Mouse (Mus musculus) right cerebral cortex, postnatal 4 days (tissue): ENCODE measurements around the gene Krt88.

Source experiments
- DNase-seq: peaks from one replicate; pipeline ENCODE4 v3.0.0-alpha.2; 2022

Krt88 gene

GRCm38 (mm10) chr15:101447444-101447843, at the start of gene Krt88:
Krt88 (plus strand) TSS chr15:101447744.
- DNase-seq: no peak

DNA sequence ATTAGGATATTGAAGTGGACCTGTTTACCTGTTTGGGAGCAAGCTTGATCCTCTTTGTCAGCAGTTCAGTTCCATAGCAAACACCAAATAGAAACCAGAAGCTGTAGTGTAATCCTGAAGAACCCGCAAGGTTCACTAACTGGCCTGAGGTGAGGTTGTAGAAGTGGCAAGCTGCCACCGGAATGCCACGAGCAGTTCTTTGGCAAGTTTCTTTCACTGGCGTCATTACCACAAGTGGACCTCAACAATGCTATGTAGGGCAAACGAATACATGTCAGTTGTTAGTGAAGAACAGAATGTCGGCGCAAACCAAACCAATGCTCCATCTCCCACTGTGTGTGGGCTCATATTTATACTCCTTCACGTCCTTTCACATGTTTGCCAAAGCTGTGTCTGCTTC, 49.3 kb upstream of the Krt88 start:
- DNase-seq: no peak

- DNase-seq: no peak
These were observed 36.8 kb upstream of the Krt88 start, which contains the start of gene Krt7 for GRCm38 (mm10) chr15:101410775-101411174. Krt7 (plus strand) TSS chr15:101411043.

DNA sequence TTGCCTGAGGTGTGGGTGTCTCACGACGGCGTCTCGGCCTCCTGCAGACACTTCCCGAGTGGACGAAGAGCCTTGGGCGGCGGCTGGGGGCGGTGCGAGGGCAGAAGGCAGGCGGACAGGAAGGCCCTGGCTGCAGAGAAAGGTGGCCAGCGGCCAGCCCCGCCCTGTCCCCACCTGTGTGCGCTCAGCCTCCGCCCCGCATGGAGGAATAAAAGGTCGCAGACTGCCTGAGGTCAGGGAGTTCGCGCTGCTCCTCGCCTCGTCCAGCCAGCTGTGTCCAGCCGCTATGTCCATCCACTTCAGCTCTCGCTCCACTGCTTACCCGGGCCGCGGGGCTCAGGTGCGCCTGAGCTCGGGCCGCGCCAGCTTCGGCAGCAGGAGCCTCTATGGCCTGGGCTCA, 35.4 kb upstream of the Krt88 start:
- no peak for DNase-seq

- no peak for DNase-seq
These were observed 33.5 kb upstream of the Krt88 start for GRCm38 (mm10) chr15:101413916-101414635.

- no peak for DNase-seq
These were observed 32.6 kb upstream of the Krt88 start for GRCm38 (mm10) chr15:101414807-101415565.

- no peak for DNase-seq
These were observed 28.6 kb upstream of the Krt88 start for GRCm38 (mm10) chr15:101418950-101419349.

DNA sequence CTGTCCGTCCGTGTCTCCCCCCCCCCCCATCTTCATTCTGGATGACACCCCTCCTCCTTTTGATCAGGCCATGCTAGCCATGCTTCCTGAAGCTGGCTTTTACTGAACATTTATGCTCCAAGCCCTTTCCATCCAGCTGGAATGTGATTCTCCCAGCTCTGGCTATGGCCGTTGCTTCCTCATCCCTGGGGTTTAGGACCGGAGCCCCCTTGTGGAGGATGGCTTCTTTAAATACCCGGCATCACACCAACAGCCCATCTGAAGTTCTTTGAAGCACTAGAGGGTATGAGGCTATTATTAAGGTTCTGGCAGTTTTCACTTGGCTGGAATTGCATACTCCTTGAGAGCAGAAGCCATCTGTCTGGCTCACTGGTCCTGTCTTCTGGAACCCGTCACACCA, 26.6 kb upstream of the Krt88 start:
- DNase-seq: peak; percentile 30

- no peak for DNase-seq
These were observed 22.6 kb upstream of the Krt88 start for GRCm38 (mm10) chr15:101424914-101425313.

GRCm38 (mm10) chr15:101436611-101437010, 10.9 kb upstream of the Krt88 start:
- no peak for DNase-seq

DNA sequence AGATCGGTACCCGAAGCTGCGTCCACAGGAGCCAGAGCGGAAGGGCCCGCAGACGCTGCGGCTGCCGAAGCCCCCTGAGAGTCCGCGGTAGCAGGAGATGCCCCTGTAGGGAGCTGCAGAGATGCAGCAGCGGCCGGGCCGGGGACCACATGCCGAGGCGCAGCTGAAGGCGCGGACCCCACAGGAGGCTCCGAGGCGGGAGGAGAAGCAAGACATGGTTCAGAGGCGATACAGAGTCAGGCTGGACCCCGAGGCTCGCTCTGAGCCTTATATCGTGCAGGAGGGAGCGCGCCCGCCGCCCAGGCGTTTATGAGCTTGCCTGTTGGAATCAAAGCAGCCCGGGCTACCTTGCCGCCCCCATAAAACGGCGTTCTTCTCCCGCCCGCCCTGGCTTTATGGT, 9.0 kb upstream of the Krt88 start, which contains the start of gene Krt87:
Gene Krt87 (minus strand): TSS at position 250 of the 400 bp plus-strand sequence.
- DNase-seq: peak; percentile 15

GRCm38 (mm10) chr15:101440837-101441236, 6.7 kb upstream of the Krt88 start:
- DNase-seq: no peak

GRCm38 (mm10) chr15:101446572-101446971, 972 bp upstream of the Krt88 start:
- DNase-seq: peak; percentile 33

DNA sequence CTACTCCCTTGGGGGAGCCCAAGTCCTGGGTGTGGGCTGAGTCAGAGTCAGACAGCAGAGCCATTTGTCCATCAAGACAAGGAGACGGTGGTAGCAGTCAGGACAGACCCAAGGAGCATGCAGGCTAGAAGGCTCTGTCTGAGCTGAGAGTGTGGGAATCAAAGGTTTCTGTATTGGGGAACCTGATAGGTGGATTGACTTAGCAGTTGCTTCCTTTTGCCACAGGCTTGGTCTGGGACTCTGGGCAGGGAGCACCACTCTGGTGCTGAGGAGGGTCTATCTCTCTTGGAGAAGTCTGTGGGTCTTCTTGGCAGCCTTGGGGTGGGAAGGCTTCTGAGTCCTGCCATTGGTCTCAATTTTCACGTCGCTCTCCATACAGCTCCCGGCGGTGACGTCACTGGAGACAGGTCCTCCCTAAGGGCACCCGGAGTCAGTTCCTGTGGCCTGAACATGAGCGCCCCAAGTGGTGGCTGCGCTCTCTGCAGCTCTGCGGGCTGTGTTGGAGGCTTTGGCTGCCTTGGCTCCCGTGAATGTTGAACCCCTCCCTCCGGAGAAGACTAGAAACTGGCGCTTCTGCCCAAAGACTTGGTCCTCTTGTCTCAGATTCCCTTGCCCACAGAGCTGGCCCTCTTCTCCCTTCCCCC, 5.7 kb downstream of the Krt88 start:
- peak; percentile 73 for DNase-seq

DNA sequence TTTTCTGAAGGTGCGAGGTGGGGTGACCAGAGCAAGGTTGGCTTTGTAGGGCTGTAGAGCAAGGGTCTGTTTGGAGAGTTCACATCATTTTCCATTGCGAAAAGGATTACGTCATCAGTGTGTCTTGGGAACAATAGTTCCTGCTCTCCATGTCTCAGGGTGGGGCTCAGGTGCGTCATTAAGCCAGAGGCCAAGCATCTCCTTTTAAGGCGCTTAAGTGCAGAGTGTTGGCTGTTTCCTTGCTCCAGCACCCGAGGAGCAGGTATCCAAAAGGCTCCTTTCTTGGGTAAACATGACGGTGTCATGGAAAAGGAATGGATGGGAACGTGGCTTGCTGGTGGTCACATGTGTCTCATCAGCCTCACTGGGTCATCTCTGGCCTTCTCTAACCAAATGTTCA, 7.2 kb downstream of the Krt88 start:
- no peak for DNase-seq

DNA sequence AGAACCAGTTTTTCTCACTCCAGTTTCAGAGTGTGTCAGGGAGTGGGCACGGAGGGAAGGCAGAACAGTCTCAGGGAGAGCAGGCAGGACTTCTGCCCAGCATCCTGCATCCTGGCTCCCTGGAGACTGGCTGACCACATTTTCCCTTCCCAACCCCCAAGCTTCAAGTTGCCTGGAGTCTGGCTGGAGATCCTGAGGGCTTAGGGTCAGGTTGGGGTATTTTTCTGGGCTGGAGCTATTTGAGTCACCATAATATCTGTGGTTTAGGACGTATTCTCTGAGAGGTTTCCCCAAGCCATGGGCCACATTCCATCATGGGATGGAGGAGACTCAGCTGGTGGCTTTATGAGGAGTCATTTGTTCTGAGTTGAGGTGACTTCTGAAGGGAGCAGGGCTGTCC, 7.7 kb downstream of the Krt88 start:
- DNase-seq: no peak

DNA sequence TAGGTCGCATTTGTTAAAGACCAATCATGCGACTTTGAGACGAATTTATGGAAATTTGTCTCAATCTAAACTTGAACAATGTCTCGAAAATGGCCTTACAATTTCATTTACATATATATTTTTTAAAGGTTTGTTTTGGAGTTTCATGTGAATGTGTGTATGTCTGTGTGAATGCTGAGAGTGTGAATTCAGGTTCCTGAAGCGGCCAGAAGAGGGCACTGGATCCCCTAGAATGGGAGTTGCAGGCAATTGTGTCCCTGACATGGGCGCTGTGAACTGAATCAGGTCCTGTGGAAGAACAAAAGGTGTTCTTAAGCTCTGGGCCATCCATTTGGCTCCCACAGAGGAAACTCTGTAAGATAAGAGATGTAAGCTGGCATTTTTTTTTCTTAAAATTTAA, 8.3 kb downstream of the Krt88 start:
- DNase-seq: no peak

GRCm38 (mm10) chr15:101458361-101458930, 10.9 kb downstream of the Krt88 start:
- peak; percentile 12 for DNase-seq

DNA sequence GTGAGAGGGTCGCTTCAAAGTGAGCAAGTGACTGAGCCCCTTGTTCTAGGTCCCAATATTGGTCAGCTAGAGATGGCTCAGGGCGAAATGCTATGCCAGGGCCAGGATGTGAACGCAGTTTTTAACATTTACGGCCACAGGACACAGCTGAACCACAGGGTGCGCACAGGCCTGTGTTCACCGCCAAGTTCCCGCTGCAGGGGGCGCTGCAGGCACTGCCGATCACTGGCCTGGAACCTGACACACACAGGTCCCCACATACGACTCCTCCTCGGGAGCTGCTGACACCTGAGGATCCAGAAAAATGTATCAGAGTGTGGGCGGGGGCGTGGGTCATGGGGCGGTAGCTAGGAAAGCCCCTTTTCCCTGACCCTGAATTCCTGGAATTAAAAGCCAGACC, 11.7 kb downstream of the Krt88 start:
- DNase-seq: no peak

GRCm38 (mm10) chr15:101463651-101464050, 16.1 kb downstream of the Krt88 start, which contains the start of gene Krt81:
Krt81 (minus strand) TSS chr15:101463751.
- no peak for DNase-seq

- DNase-seq: no peak
These were observed 21.5 kb downstream of the Krt88 start for GRCm38 (mm10) chr15:101469093-101469492.

DNA sequence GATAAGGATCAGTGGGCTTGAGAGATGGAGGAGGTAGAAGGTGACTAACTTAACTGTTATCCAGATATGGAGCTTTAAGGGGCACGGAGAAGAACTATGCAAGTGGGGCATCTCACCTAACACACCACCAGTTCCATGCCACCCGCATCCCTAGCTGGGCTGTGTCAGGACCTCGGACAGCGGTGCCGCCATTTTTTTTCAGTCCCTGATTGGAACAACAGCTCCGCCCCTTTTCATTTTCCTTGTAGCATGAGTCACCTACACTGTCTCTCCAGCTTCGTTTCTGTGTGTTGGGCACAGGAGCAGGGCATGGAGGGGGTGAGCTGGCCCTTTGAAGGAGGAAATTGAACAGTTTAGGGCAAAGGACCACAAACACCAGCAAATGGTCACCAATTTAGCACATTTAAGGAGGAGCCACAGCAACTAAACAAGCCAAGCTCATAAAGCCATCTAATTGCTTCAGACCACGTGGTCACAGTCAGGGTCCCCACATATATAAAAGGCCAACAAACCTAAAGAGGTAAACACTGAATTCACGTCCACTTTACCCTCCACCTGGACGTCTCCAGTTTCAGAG, 25.5 kb downstream of the Krt88 start, which contains the start of gene Krt86:
Gene Krt86 (plus strand): TSS at position 527 of the 577 bp plus-strand sequence.
- no peak for DNase-seq
